Mouse (Mus musculus) hindlimb bud, embryonic 11.5 days (tissue): Measurements from ENCODE around the gene Nudt4.

Experiments used
- DNase-seq: peaks from one replicate; pipeline ENCODE4 v3.0.0-alpha.2; 2012; ENCODE audit warnings: low read depth, low spot score; ENCODE audit errors: extremely low spot score

The Nudt4 gene

DNA sequence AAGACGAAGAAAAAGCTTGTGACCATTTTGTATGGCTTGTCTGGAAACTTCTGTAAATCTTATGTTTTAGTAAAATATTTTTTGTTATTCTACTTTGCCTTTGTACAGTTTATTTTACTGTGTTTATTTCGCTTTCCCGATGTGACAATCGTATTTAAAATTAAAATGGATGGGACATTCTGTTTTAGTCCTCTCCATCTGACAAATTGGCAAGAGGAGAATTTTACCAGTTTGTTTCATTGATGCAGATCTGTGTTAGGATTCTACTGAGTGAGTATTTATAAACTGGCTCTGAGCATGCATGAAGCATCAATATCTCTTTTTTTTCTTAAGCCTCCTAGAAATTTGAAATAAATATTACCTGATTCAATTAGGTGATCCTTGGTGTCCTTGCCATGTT, 21.0 kb downstream of the Nudt4 start:
- DNase-seq: no peak

DNA sequence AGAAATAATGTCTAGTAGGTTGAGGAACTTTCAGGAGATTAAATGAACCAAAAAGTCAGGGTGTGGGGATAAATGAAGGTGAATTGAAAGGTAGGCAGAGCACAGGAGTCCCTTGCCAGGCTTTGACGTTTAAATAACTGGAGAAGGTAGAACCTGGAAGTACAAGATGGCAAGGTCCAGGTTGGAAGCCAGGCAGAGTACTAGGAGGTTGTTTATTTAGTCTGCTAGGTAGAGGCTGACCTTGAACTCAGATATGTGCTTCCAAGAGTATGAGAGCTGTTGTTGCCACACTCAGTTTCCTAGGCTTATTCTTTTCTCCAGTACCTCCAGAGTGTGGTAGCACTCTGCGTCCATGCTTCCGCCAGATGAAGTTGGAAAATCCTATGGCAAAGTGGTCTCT, 24.1 kb downstream of the Nudt4 start:
- no peak for DNase-seq

DNA sequence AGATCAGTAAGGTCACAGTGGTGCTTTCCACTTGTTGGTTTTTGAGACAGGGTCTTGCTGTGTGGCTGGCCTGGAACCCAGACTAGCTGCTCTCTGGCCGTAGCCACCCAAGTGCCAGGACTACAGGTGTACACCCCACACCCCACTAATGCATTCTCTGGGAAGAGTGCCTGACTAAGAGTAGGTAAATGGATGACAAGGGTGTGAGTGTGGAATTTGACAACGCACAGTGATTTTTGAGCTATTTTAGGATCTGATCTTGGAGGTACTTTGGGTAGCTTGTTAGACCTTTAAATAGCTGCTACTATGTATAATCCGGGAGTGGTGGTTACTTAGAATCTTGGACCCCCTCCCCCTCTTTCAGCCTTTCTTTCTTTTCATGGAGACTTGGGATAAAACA, 24.7 kb downstream of the Nudt4 start:
- DNase-seq: no peak

DNA sequence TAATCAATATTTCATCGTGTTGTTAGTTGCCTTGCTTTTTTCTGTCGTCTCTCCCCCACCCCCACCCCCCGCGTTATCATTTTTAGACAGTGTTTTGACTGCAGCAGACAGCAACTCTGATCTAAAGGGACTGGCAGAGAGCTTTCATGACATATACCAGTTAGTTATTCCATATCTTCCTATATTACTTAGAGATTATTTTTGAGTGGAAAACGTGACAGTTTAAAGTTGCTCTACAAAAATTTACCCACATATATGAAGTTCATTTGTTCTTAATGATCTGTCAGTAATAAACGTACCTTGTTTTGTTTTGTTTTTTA, 27.8 kb downstream of the Nudt4 start:
- no peak for DNase-seq

DNA sequence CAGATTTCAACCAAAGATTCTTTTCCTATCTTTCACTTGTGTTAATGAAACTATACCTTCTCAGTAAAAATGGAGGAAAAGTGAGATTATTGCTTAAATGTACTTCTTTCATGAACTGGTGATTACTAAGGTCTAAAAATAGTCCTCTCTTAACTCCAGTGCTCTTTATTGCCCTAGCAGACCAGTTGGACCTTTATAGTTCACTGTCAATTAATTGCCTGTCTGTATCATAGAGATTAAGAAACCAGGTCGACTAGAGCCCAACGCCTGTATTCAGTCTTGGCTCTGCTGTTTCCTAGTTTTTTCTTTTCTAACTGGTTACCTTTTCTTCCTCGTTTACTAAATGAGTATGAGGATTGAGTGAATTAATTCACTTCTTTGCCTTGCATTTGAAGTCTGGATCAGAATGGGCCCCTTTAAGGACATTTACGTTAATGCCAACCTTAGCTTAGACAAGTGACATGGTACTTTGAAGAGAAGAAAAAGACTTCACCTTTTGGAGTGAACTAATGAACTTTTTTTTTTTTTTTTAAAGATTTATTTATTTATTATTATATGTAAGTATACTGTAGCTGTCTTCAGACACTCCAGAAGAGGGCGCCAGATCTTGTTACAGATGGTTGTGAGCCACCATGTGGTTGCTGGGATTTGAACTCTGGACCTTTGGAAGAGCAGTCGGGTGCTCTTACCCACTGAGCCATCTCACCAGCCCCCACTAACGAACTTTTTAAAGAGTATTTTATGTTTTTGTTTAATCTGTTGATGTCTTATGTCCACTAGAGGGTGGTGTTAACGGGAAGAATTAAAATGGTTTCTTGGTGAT, 28.3 kb downstream of the Nudt4 start:
- no peak for DNase-seq

DNA sequence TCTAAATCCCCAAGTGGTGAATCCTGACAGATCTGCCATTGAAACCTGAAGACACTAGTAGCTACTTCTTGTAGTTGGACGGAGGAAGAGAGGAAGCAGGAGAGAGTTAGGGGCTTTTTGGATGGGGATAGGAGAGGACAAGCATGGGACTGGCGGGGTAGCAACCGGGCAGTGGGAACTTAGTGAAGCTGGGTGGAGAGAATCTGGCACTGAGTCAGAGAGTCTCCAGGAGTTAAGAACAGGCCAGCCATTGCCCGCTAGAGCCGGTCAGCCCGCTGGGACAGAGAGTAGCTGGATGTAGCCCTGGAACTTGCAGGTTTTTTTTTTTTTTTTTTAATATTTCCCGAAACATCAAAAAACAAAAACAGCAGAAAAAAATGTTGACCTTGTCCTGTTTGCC, 30.6 kb downstream of the Nudt4 start:
- no peak for DNase-seq

DNA sequence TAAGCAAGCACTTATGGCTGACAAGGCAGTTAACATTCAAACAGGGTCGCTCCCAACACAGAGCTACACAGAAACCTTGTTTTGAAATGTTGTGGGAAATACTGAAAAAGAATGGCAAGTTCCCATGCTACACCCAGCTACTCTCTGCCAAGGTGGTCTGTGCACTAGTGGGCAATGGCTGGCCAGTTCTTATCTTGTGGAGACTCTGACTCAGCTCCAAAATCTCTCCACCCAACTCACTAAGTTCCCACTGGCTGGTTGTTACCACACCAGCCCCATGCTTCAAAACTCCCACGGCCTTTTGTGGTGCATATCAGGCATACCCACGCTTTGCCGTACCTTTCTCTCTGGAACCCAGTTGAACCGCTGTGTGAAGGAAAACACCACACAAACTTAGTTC, 31.0 kb downstream of the Nudt4 start:
- no peak for DNase-seq

DNA sequence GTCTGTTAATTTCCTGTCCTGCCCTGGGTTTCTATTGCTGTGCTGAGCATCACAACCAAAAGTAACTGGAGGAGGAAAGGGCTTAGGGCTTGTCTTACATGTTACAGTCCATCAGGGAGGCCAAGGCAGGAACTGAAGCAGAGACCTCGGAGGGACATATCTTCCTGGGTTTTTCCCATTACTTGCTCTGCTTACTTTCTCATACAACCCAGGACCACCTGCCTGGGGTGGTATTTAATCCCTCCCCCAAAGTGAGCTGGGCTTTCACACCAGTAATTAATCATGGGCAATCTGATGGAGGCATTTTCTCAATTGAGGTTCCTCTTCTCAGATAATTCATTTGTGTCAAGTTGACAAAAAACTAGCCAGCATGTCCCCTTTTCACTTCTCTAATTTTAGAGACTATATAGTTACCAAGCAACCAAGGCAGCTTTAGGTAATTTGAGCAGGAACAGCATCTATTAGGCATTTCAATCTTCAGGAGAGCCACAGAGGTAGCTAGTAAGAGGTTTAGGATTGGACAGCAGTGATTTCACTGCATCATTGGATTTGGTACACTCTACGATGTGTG, 33.3 kb downstream of the Nudt4 start:
- DNase-seq: no peak

DNA sequence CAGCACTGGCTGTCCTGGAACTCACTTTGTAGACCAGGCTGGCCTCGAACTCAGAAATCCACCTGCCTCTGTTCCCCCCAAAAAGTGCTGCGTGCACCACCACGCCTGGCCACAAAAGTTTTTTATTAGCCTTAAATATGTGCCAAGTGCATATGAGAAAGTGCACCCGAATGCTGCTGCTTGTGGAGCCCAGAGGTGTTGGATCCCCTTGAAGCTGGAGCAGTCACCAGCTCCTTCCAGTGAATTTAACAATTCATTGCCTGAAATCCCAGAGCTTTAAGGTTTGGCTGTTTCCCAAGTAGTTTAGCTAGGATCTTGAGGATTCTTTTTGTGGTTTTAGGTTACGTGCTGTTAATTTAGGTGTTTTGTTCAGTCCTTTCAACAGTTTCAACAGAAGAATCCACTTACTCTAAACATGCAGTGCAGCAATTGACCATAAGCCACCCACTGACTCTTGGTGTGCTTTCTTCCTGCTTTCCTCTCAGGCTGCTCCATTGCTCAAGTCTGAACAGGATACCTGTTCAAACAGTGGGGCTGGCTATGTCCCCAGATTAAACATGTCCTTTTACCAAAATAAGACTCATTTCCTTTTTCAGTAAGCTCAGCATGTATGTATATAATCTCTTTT, 37.3 kb downstream of the Nudt4 start:
- no peak for DNase-seq

DNA sequence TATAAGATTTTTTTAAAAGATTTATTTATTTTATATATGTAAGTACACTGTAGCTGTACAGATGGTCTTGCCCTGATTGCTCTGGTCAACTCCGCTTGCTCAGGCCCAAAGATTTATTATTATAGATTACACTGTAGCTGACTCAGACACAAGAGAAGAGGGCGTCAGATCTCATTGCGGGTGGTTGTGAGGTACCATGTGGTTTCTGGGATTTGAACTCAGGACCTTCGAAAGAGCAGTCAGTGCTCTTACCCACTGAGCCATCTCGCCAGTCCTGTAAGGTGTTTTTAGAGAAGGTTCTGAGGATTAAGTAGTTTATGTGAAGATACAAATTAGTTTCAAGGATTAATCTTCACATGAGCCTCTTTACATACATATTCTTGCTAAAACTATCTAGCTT, 38.1 kb downstream of the Nudt4 start:
- no peak for DNase-seq

DNA sequence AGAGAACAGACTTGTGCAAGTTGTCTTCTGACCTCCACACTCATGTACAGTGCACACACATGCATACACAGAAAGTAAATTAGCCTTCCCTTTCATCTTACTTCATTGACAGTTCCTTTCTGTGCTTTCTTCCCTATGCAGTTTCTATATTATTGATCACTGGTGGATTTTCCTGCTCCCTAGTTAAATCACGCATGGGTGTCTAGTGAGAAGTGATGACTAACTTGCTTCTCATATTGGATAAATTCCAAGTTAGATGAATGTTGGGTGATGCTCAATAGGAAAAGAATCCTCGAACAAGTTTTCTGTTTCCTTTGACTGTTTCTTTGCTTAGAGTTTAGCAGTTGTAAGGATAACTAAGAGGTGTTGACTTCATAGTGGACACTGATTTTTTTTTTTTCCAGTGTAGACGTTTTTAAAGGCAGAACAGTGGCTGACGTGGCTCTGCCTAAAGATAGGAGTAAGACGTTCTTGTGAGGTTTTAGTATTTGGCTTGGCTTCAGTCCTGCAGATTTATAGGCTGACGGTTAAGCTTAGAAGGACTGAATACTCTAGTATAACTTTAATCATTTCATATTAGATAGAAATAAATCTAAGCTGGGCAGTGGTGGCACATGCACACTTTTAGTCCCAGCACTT, 38.8 kb downstream of the Nudt4 start:
- DNase-seq: no peak

DNA sequence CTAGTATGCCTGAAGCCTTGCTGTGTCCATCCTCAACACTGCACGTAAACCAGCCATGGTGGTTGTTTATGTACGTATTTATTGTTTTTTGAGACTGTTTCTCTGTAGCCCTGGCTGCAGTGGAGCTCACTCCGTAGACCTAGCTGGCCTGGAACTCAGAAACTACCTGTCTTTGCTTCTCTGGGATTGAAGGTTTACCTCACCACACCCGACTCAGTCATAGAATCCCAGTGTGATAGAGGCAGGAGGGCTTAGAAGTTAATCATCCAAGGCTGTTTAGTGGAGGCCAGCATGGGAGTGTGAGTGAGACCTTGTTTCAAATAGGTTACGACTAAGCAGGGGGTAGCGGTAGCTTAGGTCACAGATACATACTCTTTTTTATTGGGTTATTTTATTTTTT, 46.3 kb downstream of the Nudt4 start:
- no peak for DNase-seq

DNA sequence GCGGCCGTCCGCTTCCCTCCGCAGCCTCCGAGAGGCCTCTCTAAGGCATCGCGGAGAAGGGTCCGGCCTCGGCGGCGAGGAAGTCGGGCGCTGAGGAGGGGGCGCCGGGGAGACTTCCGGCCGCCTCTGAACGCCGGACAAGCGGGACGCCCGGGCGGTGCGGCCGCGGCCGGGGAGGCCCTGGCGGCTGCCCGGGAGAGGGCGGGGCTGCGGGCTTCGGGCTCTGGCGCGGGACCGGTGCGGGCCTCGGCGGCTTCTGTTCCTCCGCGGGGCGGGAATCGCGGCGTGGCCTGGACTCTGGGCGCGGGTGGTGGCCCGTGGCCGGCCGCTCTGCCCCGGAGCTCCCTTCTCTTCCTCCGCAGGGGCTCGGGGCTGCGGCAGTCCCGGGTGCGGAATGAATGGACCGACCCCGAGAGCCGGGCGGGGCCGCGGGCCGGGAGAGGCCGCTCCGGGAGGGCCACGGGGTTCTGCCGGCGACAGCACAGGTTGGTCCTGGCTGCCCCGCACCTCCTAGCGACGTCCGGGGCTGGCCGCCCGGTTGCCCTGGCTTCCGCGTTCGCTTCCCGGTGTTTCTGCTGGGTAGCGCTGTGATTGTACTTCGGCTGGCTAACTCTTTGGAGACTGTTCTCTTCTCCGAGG, 48.5 kb downstream of the Nudt4 start:
- DNase-seq: no peak

DNA sequence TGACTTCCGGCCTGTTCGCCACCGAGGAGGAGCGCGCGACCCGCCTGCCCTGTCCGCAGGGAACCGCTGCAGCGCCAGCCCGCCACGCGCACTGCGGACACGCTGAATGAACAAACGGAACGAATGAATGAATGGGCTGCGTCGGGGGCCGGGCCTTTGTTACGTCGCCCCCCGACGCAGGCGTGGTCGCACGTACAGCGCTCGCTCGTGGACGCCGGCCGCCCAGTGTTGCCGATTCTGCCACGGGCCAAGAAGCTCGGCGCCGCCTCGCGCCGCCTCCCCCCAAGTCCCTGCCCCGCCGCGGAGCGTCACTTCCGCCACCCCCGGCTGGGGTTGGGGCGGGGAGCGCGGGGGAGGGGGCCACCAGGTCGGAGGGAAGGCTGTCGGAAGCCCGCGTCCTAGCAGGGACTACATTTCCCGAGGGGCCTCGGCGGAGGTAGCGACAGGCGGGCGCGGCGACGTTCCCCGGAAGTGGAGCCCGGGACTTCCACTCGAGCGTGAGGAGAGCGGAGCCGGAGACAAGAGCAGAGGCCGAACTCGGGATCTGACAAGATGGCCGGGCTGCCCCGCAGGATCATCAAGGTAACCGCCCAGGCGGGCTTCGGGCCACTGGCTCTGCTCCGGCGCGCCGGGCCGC, 49.2 kb downstream of the Nudt4 start, which contains the start of gene Ube2n:
Ube2n (plus strand) TSS at position 490 of the 637 bp plus-strand sequence.
- DNase-seq: peak; percentile 72

DNA sequence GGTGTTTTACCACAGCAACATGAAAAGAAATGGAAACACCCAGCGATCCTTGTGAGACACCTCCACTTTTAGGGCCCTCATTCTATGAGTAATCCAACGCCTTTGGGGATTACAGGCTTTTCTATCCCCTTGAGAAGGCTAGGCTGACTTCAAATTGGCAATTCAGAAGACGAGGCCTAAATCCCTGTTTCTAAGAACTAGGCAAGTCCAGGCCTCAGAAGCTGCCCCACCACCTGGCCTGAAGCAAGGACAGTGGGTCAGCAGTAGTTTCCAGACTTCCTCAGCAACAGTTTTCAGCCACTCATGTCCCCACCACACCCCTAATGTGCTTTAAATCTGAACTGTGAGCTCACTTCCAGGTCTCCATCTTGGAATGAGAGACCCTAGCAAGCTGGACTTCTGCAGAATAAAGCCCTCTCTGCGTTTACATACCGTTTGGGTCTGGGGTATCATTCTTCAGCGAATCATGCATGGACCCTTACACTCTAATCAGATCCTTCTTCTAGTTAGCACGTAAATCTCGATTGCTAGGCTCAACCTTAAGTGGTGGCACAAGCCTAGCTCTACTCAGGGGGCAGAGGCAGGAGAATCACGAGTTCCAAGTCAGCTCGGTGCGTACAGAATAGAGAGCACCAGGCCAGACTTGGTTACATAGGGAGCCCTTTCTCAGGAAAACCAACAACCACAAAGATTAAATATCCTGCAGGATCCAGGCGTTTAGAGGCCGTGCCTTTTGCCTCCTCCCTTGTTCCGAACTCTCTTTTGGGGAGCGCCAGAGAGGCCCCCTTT, 50.0 kb downstream of the Nudt4 start:
- no peak for DNase-seq

DNA sequence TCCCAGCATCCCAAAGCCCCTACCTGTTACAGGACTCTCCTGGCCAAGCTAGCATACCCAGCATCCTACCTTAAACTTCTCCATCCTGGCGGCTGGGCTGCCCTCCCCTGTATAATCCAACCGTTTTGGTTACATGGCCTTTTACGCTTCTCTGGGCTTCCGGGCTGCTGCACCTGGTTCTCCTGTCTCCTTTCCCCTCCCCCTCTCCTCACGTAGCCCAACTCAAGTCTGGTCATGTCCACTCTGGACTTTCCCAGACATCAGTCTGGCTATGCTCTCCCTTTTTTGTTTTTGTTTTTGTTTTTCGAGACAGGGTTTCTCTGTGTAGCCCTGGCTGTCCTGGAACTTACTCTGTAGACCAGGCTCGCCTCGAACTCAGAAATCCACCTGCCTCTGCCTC, 51.3 kb downstream of the Nudt4 start:
- no peak for DNase-seq

DNA sequence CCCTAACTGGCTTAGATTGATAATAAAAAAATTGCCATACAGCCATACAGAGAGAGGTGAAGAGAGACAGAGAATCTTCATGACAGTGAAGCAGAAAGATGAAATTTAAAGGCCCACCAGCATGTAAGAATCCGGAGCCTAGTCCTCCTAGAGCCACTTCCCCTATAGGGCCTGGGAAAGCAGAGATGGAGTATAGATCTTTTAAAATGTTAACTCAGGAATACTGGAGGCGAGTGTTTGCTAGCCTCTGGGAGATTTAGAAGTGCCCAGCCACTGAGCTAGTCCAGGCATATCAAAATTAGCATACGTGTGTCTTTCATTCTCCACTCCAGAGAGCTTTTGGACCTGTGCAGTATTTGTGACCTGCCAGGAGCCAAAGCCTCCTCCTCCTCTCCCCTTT, 54.7 kb downstream of the Nudt4 start:
- no peak for DNase-seq

DNA sequence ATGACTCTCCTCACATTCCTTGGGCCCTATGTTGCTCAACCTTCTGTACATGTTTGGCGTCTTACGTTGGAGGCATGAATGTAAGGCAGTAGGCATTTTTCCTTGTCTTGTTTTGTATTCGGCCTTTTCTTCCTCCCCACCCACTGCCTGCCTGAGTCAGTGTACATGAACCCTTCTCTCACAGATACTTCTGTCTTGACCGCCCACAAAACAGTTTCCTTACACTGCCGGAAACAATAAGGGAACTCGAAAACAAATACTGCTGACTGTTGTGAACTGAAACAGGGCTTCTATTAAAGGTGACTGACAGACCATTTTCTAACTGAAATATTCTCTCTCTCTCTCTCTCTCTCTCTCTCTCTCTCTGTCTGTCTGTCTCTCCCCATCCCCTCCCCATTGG, 55.2 kb downstream of the Nudt4 start:
- DNase-seq: no peak

DNA sequence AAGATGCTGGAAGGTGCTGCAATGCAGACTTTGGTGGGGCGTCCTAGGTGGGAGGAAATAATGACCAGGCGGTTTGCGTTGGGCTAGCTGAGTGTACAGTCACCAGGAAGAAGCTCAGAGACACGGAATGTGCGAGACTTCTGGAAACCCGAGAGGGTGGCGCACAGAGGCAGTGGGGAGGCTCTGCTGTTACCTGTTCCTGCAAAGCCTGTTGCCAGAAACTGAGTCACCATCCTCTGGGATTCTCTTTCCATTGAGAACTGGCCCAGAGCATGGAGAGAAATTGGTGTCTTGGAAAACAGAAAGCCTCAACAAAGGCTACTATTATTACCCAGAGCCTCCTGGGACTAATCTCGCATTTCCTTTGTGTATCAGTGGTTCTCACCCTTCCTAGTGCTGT, 55.8 kb downstream of the Nudt4 start:
- DNase-seq: no peak

DNA sequence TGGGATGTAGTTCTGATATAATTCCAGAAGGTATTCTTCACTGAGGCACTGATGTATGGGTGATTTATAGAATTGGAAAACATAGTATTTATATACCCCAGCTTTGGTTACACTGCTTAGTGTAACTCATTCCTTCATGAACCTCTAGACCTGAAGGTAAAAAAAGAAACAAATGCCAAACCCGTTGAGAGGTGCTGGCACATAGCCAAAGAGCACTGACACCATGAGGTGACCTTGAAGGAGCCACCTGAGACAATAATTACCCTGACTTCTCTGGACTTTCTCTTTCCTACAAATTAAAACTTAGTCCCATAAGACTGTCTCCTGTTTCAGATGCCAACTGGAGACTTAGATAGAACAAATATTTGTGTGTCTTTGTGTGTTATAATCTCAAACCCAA, 59.6 kb downstream of the Nudt4 start:
- DNase-seq: no peak
